Mouse (Mus musculus) myocyte (in vitro differentiated cells): ENCODE data around the gene Anapc5. TPM values are rescaled to one million over a fixed set of nuclear protein-coding genes. Genes with fewer than 3 reads are reported as not detected.

Source experiments
- H3K27me3 ChIP-seq: one replicate; pipeline ENCODE4 v1.6.1; 2011; ENCODE audit not compliant: control insufficient read depth, insufficient read depth, insufficient read length
- H3K36me3 ChIP-seq: one replicate; pipeline ENCODE4 v1.6.1; 2011; ENCODE audit not compliant: control insufficient read depth, insufficient read depth
- H3K4me2 ChIP-seq: one replicate; pipeline ENCODE4 v1.6.1; 2011; ENCODE audit warnings: low read depth, control low read depth
- H3K4me3 ChIP-seq: one replicate; pipeline ENCODE4 v1.5.1; 2011; ENCODE audit warnings: mild to moderate bottlenecking, control low read depth, moderate library complexity
- H3K79me2 ChIP-seq: one replicate; pipeline ENCODE4 v1.6.1; 2011; ENCODE audit not compliant: control insufficient read depth, insufficient read depth
- H3ac ChIP-seq: one replicate; pipeline ENCODE4 v1.6.1; 2011; ENCODE audit not compliant: control insufficient read depth, insufficient read length
- CEBPB ChIP-seq: IDR thresholded peaks from 2 replicates; pipeline ENCODE4 v1.6.1; 2011; ENCODE audit warnings: mild to moderate bottlenecking, moderate library complexity; ENCODE audit not compliant: poor library complexity, insufficient read depth, severe bottlenecking
- E2F4 ChIP-seq: IDR thresholded peaks from one replicate; pipeline ENCODE4 v1.6.1; 2011; ENCODE audit warnings: mild to moderate bottlenecking, control low read depth, moderate library complexity; ENCODE audit not compliant: insufficient read depth
- MAX ChIP-seq: IDR thresholded peaks from one replicate; pipeline ENCODE4 v1.6.1; 2011; ENCODE audit warnings: low read depth, mild to moderate bottlenecking, control low read depth
- MYOD1 ChIP-seq, 3 experiments: IDR thresholded peaks; one replicate each; pipeline ENCODE4 v1.6.1; 2011; ENCODE audit warnings: control low read depth in 2 of 3, low read depth in 2 of 3, mild to moderate bottlenecking in 2 of 3, moderate library complexity in 1 of 3; ENCODE audit not compliant: insufficient read length in 2 of 3, control insufficient read depth in 1 of 3
- MYOG ChIP-seq, 3 experiments: IDR thresholded peaks; one replicate each; pipeline ENCODE4 v1.6.1; 2011; ENCODE audit warnings: control low read depth in 2 of 3, low read depth in 2 of 3, mild to moderate bottlenecking in 2 of 3; ENCODE audit not compliant: insufficient read length in 2 of 3, control insufficient read depth in 1 of 3, insufficient read depth in 1 of 3
- POLR2A ChIP-seq: IDR thresholded peaks from one replicate; pipeline ENCODE4 v1.6.1; 2011; ENCODE audit warnings: low read depth, mild to moderate bottlenecking, control low read depth, moderate library complexity; ENCODE audit not compliant: insufficient read length
- POLR2AphosphoS2 ChIP-seq: IDR thresholded peaks from one replicate; pipeline ENCODE4 v1.6.1; 2011; ENCODE audit warnings: low read depth, control low read depth; ENCODE audit not compliant: insufficient read length
- REST ChIP-seq: IDR thresholded peaks from one replicate; pipeline ENCODE4 v1.6.1; 2011; ENCODE audit warnings: mild to moderate bottlenecking, control low read depth, moderate library complexity; ENCODE audit not compliant: insufficient read depth, insufficient read length
- SRF ChIP-seq: IDR thresholded peaks from one replicate; pipeline ENCODE4 v1.6.1; 2011; ENCODE audit warnings: low read depth; ENCODE audit not compliant: control insufficient read depth, insufficient read length
- TCF12 ChIP-seq: IDR thresholded peaks from one replicate; pipeline ENCODE4 v1.6.1; 2011; ENCODE audit warnings: mild to moderate bottlenecking, control low read depth; ENCODE audit not compliant: poor library complexity, insufficient read depth, severe bottlenecking
- TCF3 ChIP-seq: IDR thresholded peaks from one replicate; pipeline ENCODE4 v1.6.1; 2011; ENCODE audit warnings: low read depth, control low read depth; ENCODE audit not compliant: insufficient read length
- USF1 ChIP-seq: IDR thresholded peaks from one replicate; pipeline ENCODE4 v1.6.1; 2011; ENCODE audit warnings: low read depth, mild to moderate bottlenecking, control low read depth, moderate library complexity
- polyA plus RNA-seq: library from polyadenylated mRNA; unstranded; fragments of >200 nt; fragmentation: generic; extraction: Trizol; gene quantifications from one replicate; pipeline ENCODE4 v1.2.1, GENCODE M21; 2012; ENCODE audit warnings: missing spikeins

Anapc5 gene
- polyA plus RNA-seq, 1 experiment = 197 TPM

GRCm38 (mm10) chr5:122797866-122798265 is 23.3 kb downstream of the Anapc5 start:
- peaks cover 46% of the 10 kb centered on the region for H3K36me3 ChIP-seq
- H3ac ChIP-seq = no peak overlapping the region
- no peaks in the 10 kb centered on the region for H3K27me3 ChIP-seq
- no peak overlapping the region for H3K4me2 ChIP-seq
- TF ChIP-seq POLR2AphosphoS2 (no peak), MYOG (IDR thresholded peaks at IDR 0.05; ENCODE audit: control insufficient read depth in 1 of 3, insufficient read depth in 1 of 3, insufficient read length in 2 of 3, low read depth in 2 of 3) (no peak), TCF12 (no peak), E2F4 (no peak), CEBPB (no peak), MAX (no peak), SRF (no peak)
- H3K79me2 ChIP-seq = no peaks in the 10 kb centered on the region
- no peak overlapping the region for H3K4me3 ChIP-seq

GRCm38 (mm10) chr5:122788696-122789095 is 32.4 kb downstream of the Anapc5 start:
- Histone ChIP-seq H3K79me2 (no peaks in the 10 kb centered on the region), H3K4me2 (no peak overlapping the region), H3ac (no peak overlapping the region), H3K36me3 (peaks cover 33% of the 10 kb centered on the region), H3K4me3 (no peak overlapping the region), H3K27me3 (no peaks in the 10 kb centered on the region)
- TF ChIP-seq POLR2AphosphoS2 (no peak), CEBPB (no peak), SRF (no peak), MYOD1 (IDR thresholded peaks at IDR 0.05; ENCODE audit: control insufficient read depth in 1 of 3, insufficient read length in 2 of 3, low read depth in 2 of 3) (no peak), TCF12 (no peak), TCF3 (no peak), REST (no peak), MYOG (IDR thresholded peaks at IDR 0.05; ENCODE audit: control insufficient read depth in 1 of 3, insufficient read depth in 1 of 3, insufficient read length in 2 of 3, low read depth in 2 of 3) (no peak), POLR2A (no peak), E2F4 (no peak), MAX (no peak)

GRCm38 (mm10) chr5:122786035-122786819 is 34.9 kb downstream of the Anapc5 start:
- Histone ChIP-seq H3K79me2 (no peaks in the 10 kb centered on the region), H3K36me3 (peaks cover 18% of the 10 kb centered on the region), H3ac (no peak overlapping the region), H3K4me3 (no peak overlapping the region), H3K27me3 (no peaks in the 10 kb centered on the region), H3K4me2 (no peak overlapping the region)
- TF ChIP-seq POLR2A = no peak
- no peak for TF ChIP-seq E2F4
- no peak for TF ChIP-seq USF1
- no peak for TF ChIP-seq TCF12
- no peak for TF ChIP-seq POLR2AphosphoS2
- TF ChIP-seq SRF = no peak
- no peak for TF ChIP-seq REST
- no peak for TF ChIP-seq MAX
- no peak for TF ChIP-seq MYOD1 (IDR thresholded peaks at IDR 0.05; ENCODE audit: control insufficient read depth in 1 of 3, insufficient read length in 2 of 3, low read depth in 2 of 3)
- TF ChIP-seq CEBPB = no peak
- TF ChIP-seq MYOG (IDR thresholded peaks at IDR 0.05; ENCODE audit: control insufficient read depth in 1 of 3, insufficient read depth in 1 of 3, insufficient read length in 2 of 3, low read depth in 2 of 3) = no peak
- no peak for TF ChIP-seq TCF3

GRCm38 (mm10) chr5:122783726-122784406 is 37.3 kb downstream of the Anapc5 start:
- Histone ChIP-seq H3K27me3 (no peaks in the 10 kb centered on the region), H3K36me3 (peaks cover 15% of the 10 kb centered on the region), H3ac (no peak overlapping the region), H3K4me3 (no peak overlapping the region), H3K4me2 (no peak overlapping the region), H3K79me2 (no peaks in the 10 kb centered on the region)
- TF ChIP-seq POLR2A = no peak
- TF ChIP-seq CEBPB = no peak
- no peak for TF ChIP-seq POLR2AphosphoS2
- TF ChIP-seq TCF12 = no peak
- TF ChIP-seq USF1 = no peak
- TF ChIP-seq TCF3 = no peak
- TF ChIP-seq MAX = no peak
- no peak for TF ChIP-seq MYOD1 (IDR thresholded peaks at IDR 0.05; ENCODE audit: control insufficient read depth in 1 of 3, insufficient read length in 2 of 3, low read depth in 2 of 3)
- no peak for TF ChIP-seq SRF
- no peak for TF ChIP-seq MYOG (IDR thresholded peaks at IDR 0.05; ENCODE audit: control insufficient read depth in 1 of 3, insufficient read depth in 1 of 3, insufficient read length in 2 of 3, low read depth in 2 of 3)
- no peak for TF ChIP-seq E2F4
- TF ChIP-seq REST = no peak
